Mouse (Mus musculus): ENCODE measurements around the gene Atg5.
A peak's percentile ranks its signal among the peaks of the same experiment; 100 is the strongest.

Atg5 gene

GRCm38 (mm10) chr10:44353467-44353866 lies 85.3 kb downstream of the Atg5 start:
- DNase-seq (ENCODE audit: inconsistent ontology term) = no peak

DNA sequence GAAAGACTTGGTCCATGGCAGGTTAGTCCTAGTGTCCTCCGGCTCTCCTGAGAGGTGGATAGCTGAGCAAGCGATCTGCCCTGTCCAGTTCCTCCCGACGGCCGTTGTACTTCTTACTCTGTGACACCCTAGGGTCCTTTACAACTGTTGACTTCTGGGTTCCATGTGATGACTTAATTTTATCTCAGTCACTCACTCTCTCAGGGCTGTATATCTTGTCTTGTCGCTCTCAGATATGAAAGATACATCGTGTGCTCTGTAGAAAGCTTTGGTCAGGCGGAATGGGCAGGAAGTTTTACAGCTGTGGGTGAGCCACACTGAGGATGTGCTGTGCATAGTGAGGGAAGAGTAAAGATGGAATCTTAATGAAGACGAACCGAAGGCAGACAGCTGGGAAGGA lies 86.2 kb downstream of the Atg5 start:
- no peak for DNase-seq (ENCODE audit: inconsistent ontology term)

DNA sequence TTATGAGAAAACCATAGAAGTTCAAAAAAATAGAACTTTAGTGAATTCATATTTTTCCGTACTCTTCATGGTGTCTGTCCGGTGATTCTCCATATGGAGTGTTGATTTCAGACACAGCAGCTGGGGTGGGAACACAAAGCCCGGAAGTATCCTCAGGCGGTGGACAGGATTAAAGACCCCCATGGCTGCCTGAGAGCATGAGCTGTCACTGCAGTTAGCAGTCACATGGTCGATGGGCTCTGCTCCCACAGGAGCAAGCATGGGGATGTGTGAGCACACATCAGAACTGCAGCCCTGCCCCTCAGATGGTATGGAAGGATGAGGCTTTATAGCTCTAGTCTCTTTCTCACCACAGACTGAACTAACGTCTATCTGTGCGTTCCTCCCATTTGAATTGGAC lies 87.1 kb downstream of the Atg5 start:
- DNase-seq (ENCODE audit: inconsistent ontology term) = no peak

DNA sequence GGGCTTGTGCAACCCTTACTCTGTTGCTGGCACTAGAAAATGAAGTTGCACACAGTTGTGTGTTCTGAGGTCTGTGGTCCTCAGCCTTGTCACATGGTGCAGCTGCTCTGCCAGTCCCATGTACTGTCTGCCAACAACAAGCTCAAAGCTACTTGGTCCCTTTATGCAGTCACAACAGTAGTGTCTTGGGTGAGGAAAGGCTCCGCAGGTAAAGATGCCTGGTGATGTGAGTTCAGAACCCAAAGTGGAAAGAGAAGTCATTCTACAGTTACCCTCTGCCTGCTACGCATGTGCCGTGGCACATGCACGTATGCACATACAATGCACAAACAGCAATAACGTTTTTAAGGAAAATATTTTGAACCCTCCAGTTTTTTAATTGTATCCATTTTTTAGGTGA lies 88.5 kb downstream of the Atg5 start:
- no peak for DNase-seq (ENCODE audit: inconsistent ontology term)

DNA sequence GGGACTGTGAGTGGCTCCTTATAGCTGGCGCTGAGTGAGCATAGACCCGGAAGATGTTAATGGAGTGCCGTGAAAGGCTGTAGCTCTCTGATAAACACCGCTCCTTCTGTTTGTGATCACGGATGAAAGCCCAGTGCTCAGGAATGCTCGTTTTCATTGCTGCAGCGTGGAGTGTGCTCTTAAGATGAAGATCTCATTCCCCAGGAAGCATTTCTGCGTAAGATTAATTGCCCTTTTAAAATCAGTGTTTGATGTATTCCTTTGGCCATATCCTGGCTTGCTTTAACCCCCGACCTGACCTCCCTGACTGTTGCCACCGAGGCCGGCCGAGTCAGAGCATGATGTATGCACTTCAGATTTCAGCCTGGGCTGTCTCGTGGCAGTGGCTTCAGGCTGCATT lies 89.2 kb downstream of the Atg5 start:
- no peak for DNase-seq (ENCODE audit: inconsistent ontology term)

DNA sequence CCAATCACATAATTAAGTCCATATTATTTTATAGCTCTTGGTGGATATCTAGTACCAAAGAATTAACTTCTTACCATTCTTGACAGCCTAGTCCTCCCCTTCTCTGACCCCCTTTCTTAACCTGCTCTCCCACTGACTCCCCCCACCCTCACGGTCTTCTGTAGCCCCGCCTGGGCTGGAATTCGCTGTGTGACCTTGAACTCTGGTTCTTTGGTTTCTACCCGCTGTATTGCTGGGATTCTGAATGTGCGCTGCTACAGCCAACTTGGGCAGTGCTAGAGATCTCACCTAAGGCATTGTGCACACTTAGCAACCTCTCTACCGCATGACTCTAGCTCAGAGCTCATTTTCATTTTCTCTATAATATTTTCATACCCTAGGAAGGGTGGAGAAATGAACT lies 90.7 kb downstream of the Atg5 start:
- DNase-seq (ENCODE audit: inconsistent ontology term) = no peak

DNA sequence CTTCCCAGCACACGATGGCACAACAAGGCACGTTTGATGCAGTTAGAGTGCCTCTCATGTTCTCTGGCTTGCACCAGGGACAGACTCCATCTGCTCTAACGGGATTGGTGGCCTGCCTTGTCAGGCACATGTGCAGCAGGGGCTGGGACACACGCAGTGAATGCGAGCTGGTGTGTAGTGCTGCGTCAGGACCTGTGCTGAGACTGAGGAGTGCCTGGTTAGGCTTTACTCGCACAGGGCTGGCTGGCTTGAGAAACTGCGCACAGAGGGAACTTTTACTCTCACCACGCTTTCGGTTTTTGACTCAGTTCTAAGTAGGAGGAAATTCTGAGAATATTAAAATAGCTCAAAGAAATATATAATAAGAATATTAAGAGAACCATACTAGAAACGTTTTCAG lies 92.5 kb downstream of the Atg5 start:
- DNase-seq (ENCODE audit: inconsistent ontology term) = no peak

GRCm38 (mm10) chr10:44362435-44362834 lies 94.3 kb downstream of the Atg5 start:
- DNase-seq (ENCODE audit: inconsistent ontology term) = no peak

- no peak for DNase-seq (ENCODE audit: inconsistent ontology term)
These were observed 94.7 kb downstream of the Atg5 start for GRCm38 (mm10) chr10:44362846-44363245.

GRCm38 (mm10) chr10:44366186-44366585 lies 98.0 kb downstream of the Atg5 start:
- DNase-seq (ENCODE audit: inconsistent ontology term) = no peak

GRCm38 (mm10) chr10:44367043-44367442 lies 98.9 kb downstream of the Atg5 start:
- no peak for DNase-seq (ENCODE audit: inconsistent ontology term)

- no peak for DNase-seq (ENCODE audit: inconsistent ontology term)
These were observed 100.4 kb downstream of the Atg5 start for GRCm38 (mm10) chr10:44368596-44368995.

GRCm38 (mm10) chr10:44370666-44371065 lies 102.5 kb downstream of the Atg5 start:
- no peak for DNase-seq (ENCODE audit: inconsistent ontology term)

GRCm38 (mm10) chr10:44372210-44372609 lies 104.1 kb downstream of the Atg5 start:
- DNase-seq (ENCODE audit: inconsistent ontology term) = no peak

GRCm38 (mm10) chr10:44374678-44375077 lies 106.5 kb downstream of the Atg5 start:
- DNase-seq (ENCODE audit: inconsistent ontology term) = no peak

DNA sequence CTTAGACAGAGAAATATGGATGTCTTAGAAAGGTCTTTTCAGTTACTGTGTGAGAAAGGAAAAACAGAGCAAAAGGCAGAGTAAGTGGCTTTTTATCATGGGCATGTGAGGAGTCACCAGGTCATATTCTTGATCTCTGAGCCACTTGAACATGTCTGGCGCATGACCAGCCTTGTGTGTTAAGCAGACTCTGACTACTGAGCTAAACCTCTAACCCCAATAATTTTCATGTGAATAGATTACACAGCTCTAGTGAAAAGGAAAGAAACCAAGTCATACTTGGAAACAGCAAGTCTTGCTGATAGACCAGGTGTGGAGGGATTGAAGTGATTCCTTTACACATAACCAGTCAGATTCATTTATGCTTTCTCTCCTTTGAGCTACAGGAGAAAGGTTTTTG lies 107.3 kb downstream of the Atg5 start:
- DNase-seq (ENCODE audit: inconsistent ontology term) = no peak

DNA sequence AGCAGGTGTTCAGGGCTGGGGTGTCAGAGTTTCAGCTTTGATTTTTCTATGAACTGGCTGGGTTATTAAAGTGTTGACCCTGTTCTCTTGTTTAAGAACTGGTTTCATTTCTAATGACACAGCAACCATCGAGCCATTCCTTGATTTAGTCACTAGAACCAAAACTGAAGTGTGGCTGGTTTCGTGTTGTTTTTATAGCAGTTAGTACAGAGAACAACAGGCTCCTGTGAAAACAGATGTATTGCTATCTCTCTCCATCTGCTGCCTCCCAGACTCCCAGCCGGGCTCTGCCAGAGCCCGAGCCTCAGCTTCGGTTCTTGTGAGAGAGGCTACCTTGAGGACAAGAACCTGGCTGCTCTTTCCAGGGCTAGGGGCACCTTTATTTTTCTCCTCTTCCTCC lies 109.7 kb downstream of the Atg5 start:
- DNase-seq (ENCODE audit: inconsistent ontology term) = no peak

DNA sequence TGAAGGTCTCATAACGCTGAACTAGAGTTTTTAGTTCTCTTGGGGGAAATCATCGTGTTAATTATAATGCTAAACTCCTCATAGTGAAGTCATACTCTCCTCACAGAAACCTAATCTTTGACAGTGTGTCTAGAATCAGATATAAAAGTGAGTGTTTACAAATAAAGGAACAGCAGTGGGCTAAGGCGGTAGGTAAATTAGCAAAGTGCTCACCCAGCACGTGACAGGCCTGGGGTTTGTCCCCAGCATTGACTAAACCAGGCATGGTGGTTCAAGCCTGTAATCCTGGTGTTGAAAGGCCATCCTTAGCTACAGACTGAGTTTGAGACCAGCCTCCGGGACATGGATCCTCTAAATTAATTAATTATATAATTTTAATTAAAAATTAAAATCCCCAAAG lies 110.2 kb downstream of the Atg5 start:
- DNase-seq (ENCODE audit: inconsistent ontology term) = no peak

DNA sequence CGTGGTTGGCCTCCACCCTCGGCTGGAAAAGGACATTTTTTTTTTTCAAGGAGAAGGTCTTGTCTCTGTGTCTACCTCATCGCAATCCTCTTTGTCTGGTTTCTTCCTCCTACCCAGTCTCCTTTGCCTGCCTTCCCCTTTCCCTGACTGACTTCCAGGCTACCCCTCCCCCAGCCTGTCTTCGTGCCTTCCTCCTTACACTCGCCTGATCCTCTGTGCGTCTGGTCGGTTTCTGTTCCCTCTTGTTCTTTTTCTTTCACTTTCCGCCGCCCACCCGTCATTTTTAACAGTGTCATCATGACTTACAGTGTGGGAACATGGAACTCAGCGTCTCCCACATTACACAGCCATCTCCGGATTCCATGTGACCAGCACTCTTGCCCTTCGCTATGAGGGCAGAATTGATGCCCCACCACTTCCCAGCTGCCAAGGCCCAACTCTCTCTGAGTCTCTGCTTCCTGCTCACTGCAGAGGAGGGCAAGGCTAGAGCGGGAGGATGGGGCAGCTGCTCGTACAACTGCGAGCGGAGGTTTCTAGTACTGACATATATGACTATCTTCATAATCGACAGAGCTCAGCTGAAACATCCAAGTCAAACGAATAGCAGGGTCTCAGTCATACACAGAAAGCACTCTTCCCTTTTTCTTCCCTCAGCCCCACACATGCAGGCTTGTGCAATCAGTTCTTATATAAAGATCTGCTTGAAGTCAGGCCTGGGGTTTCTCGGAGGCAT lies 112.5 kb downstream of the Atg5 start:
- peak; percentile 50 for DNase-seq (ENCODE audit: inconsistent ontology term)

GRCm38 (mm10) chr10:44381397-44381796 lies 113.2 kb downstream of the Atg5 start:
- DNase-seq (ENCODE audit: inconsistent ontology term) = peak; percentile 34

GRCm38 (mm10) chr10:44381948-44382347 lies 113.8 kb downstream of the Atg5 start:
- no peak for DNase-seq (ENCODE audit: inconsistent ontology term)

- no peak for DNase-seq (ENCODE audit: inconsistent ontology term)
These were observed 115.1 kb downstream of the Atg5 start for GRCm38 (mm10) chr10:44383213-44383612.

GRCm38 (mm10) chr10:44385227-44385626 lies 117.1 kb downstream of the Atg5 start:
- peak; percentile 48 for DNase-seq (ENCODE audit: inconsistent ontology term)

GRCm38 (mm10) chr10:44388706-44389233 lies 120.6 kb downstream of the Atg5 start:
- no peak for DNase-seq (ENCODE audit: inconsistent ontology term)
